Mouse (Mus musculus) cerebellum, postnatal 14 days (tissue): ENCODE measurements at regions not wholly inside any gene's neighbourhood (a gene's known extent, or its start where the extent isn't known, plus 50 kb on each side); places are given as distances from the start of the nearest gene placed in this dataset.
A peak's percentile ranks its signal among the peaks of the same experiment; 100 is the strongest.

ENCODE experiments used
- DNase-seq, 2 experiments: peaks; one replicate each; pipeline ENCODE4 v3.0.0; 2021; ENCODE audit warnings: mixed read lengths in 2 of 2

GRCm38 (mm10) chr5:35162607-35163006, 57.0 kb upstream of the Lrpap1 start:
- no peak for DNase-seq

GRCm38 (mm10) chr5:35162120-35162519, 56.6 kb upstream of the Lrpap1 start:
- no peak for DNase-seq

- DNase-seq = no peak
Observed at GRCm38 (mm10) chr5:35160929-35161815, 55.6 kb upstream of the Lrpap1 start.

GRCm38 (mm10) chr5:35159854-35160253, 54.3 kb upstream of the Lrpap1 start:
- peak in 1 of 2 experiments; percentile 61 for DNase-seq

GRCm38 (mm10) chr5:35159178-35159661, 53.7 kb upstream of the Lrpap1 start:
- peak; percentile 87 to 89 for DNase-seq

- DNase-seq = peak; percentile 36 to 37
Observed at GRCm38 (mm10) chr5:35158346-35159047, 52.9 kb upstream of the Lrpap1 start.

- DNase-seq = no peak
Observed at GRCm38 (mm10) chr5:35156371-35156770, 50.8 kb upstream of the Lrpap1 start.

- DNase-seq = no peak
Observed at GRCm38 (mm10) chr5:35155717-35156116, 50.2 kb upstream of the Lrpap1 start.
